Mouse (Mus musculus) mammary gland, adult 2 months (tissue): Measurements from ENCODE around the gene Mitf. TPM values are rescaled to one million over a fixed set of nuclear protein-coding genes. Genes with fewer than 3 reads are reported as not detected.

Experiments used
- polyA plus RNA-seq: library from polyadenylated mRNA; depleted of rRNA; stranded (reverse); fragments of >200 nt; gene quantifications from 2 replicates; pipeline ENCODE4 v1.2.3, GENCODE M21; 2012; ENCODE audit warnings: low replicate concordance; rRNA removed

Gene Mitf
- 8.7 and 11.2 TPM in 2 replicates for polyA plus RNA-seq

DNA sequence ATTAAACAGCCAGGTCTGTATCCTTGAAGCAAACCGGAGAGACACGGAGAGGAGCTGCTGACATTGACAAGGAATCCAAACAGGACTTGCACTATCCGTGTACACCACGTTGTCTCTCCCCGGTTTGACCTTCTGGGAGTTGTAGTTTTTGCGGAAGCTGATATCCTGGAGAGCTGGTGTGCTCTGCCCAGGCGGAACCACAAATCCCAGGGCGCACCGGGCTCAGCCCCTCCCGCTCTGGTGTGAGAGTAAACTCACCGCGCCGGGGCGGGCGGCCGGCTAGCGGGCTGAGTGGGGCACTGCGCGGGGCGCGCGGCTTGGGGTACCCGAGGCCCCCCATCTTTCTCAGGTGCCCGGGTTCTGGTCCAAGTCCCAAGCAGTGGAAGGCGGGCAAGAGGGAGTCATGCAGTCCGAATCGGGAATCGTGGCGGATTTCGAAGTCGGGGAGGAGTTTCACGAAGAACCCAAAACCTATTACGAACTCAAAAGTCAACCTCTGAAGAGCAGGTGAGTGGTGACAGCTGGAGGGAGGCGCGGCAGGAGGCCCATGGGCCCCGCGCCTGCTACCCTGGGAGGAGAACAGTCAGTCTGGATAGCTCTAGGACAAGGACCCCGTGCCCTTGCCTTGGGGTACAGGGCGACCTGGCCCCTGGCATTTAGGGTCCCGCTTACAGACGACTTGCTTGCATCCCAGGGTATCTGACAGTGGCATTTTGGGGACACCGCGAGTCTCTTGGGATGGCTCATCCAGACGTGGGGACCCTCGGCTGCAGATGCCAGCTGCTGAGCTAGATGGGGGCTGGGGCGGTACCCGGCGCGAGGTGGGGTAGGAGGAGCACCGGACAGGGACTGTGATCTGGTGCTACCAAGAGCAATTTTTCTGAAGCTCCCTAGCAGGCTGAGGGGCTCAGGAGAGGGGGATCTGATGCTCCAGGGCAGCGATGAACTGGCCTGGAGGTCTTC, at the start of gene Mitf:
TSS of gene Mitf (plus strand) at position 272 of the 963 bp plus-strand sequence.

Other genes with a start within 250 kb of the Mitf start
- gene Frmd4b, start 189.5 kb upstream of the Mitf start, polyA plus RNA-seq, result 8.8 and 18.5 TPM in 2 replicates